Mouse (Mus musculus) central nervous system, embryonic 11.5 days (tissue): Measurements from ENCODE around the gene Scgb1b18. TPM values are rescaled to one million over a fixed set of nuclear protein-coding genes. Genes with fewer than 3 reads are reported as not detected.

ENCODE experiments used
- polyA plus RNA-seq: library from polyadenylated mRNA; depleted of rRNA; stranded (reverse); fragments of >200 nt; gene quantifications from 2 replicates; pipeline ENCODE4 v1.2.3, GENCODE M21; 2012; rRNA removed

Scgb1b18 gene
- polyA plus RNA-seq = not detected in 2 replicates

DNA sequence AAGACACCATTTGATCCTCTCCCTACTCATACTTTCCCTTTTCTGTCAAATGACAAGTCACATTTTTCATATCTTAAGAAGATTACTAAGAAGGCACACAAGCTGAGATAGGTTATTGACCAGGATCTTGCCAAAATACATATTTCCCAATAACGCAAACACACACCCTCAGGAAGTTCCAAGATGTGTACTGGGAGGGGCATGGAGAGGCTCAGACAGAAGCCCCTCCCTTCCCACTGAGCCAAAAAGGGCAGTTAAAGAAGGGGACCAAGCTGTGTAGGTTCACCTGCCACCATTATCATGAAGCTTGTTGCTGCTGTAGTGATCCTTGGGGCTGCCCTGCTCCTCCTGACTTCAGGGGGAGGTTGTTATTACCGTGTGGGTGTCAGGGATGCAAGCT, at the start of gene Scgb1b18:
Gene Scgb1b18, plus strand, starts transcription at position 301 of the 400 bp plus-strand sequence.

DNA sequence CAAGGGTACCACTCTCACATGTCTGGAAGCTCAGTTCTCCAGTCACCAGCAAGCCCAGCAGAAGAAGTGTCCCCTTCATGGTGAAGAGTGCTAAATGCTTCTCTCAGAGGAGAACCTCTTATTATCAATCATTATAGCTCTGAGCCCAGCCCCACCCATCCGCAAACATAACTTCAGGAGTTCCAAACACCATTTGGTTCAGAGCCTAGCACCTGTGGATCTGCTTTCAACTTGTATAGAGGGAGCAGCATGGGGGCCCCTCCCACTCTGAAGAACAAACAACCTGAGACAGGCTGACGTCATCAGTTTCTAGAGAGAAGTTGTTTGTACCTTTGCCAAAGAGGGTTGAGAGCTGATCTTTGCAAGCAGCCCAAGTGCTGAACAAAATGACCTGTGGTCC, 11.6 kb upstream of the Scgb1b18 start, which contains the start of gene Scgb2b18:
Gene Scgb2b18, minus strand, starts transcription at position 101 of the 400 bp plus-strand sequence.

Other genes starting within 250 kb of the Scgb1b18 start
- not detected in 2 replicates for gene Scgb2b17, start 129.0 kb upstream of the Scgb1b18 start, polyA plus RNA-seq
- gene Scgb1b17, start 122.1 kb upstream of the Scgb1b18 start, polyA plus RNA-seq = not detected in 2 replicates
- not detected in 2 replicates for gene Scgb2b18, start 11.7 kb upstream of the Scgb1b18 start, polyA plus RNA-seq
- not detected in 2 replicates for gene Scgb2b19, start 94.8 kb downstream of the Scgb1b18 start, polyA plus RNA-seq
- not detected in 2 replicates for gene Scgb1b19, start 101.7 kb downstream of the Scgb1b18 start, polyA plus RNA-seq
- gene Scgb2b20, start 180.8 kb downstream of the Scgb1b18 start, polyA plus RNA-seq = not detected in 2 replicates
- gene Scgb1b20, start 187.7 kb downstream of the Scgb1b18 start, polyA plus RNA-seq = not detected in 2 replicates